Mouse (Mus musculus): ENCODE measurements at regions not wholly inside any gene's neighbourhood (a gene's known extent, or its start where the extent isn't known, plus 50 kb on each side); places are given as distances from the start of the nearest gene placed in this dataset.

DNA sequence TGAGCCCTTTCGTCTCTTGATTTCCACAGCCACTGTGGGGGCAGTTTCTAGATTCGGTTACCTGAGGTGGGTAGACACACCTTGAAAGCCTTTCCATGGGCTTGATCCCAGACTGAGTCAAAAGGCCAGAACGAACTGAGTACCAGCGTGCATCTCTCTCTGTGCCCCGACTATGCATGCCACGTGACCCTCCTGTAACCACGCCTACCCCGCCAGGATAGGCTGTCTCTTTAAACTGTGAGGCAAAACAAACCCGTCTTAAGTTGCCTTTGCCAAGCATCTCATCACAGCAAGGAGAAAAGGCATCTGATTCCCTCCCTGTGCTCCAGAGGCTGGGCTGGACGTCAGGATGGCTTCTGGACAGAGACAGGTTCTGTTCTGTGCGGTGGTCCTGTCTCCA, 78.2 kb upstream of the Smad3 start:
- Histone ChIP-seq H3K27me3 (ENCODE audit: control insufficient read depth, insufficient read depth, low read length) (no peaks in the 10 kb centered on the region), H3K4me3 (ENCODE audit: insufficient read depth in 1 of 2, low read depth in 2 of 2, low read length in 2 of 2) (no peak overlapping the region), H3K27ac (no peak overlapping the region), H3K9me3 (ENCODE audit: control insufficient read depth, low read length) (no peaks in the 10 kb centered on the region), H3K36me3 (replicated peaks; ENCODE audit: control insufficient read depth, insufficient read depth, low read depth) (no peaks in the 10 kb centered on the region), H3K9ac (replicated peaks) (no peak overlapping the region), H3K4me2 (ENCODE audit: low read depth) (no peak overlapping the region), H3K4me1 (replicated peaks; ENCODE audit: control insufficient read depth in 2 of 2, insufficient read depth in 2 of 2, low read length in 1 of 2) (no peaks in the 10 kb centered on the region)
- no peak for ATAC-seq (ENCODE audit: insufficient read depth)
- TF ChIP-seq EP300 (IDR thresholded peaks at IDR 0.05; ENCODE audit: low read depth) (no peak), CTCF (IDR thresholded peaks at IDR 0.05; ENCODE audit: low read depth) (no peak)
- WGBS (ENCODE audit: insufficient replicate concordance): 36% methylated on average over 11 of the region's 11 CpGs
- DNase-seq (ENCODE audit: low read depth in 3 of 3, low spot score in 3 of 3): no peak

DNA sequence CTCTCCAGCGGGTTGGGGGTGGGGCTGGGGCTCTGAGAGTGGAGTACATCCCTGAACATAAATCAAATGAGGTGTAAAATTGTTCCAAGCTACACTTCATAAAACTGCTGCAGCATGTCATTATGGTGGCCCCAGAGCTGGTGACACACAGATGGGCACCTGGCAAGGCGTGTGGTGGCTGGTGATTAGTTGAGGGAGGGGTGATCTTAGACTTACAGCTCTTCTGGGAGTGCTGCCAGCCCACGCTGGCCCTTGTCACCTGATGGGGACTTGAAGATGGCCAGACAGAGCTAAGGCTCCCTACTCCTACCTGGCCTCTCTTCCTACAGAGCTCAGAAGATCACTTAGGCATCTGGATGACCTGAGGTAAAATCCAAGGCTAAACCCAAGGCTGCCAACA, 76.6 kb upstream of the Smad3 start:
- Histone ChIP-seq H3K27ac (no peak overlapping the region), H3K4me2 (ENCODE audit: low read depth) (no peak overlapping the region), H3K9ac (replicated peaks) (no peak overlapping the region), H3K4me1 (replicated peaks; ENCODE audit: control insufficient read depth in 2 of 2, insufficient read depth in 2 of 2, low read length in 1 of 2) (no peaks in the 10 kb centered on the region), H3K4me3 (ENCODE audit: insufficient read depth in 1 of 2, low read depth in 2 of 2, low read length in 2 of 2) (no peak overlapping the region), H3K9me3 (ENCODE audit: control insufficient read depth, low read length) (no peaks in the 10 kb centered on the region), H3K36me3 (replicated peaks; ENCODE audit: control insufficient read depth, insufficient read depth, low read depth) (no peaks in the 10 kb centered on the region), H3K27me3 (ENCODE audit: control insufficient read depth, insufficient read depth, low read length) (no peaks in the 10 kb centered on the region)
- ATAC-seq (ENCODE audit: insufficient read depth) (no peak), DNase-seq (ENCODE audit: low read depth in 3 of 3, low spot score in 3 of 3) (no peak)
- TF ChIP-seq EP300 (IDR thresholded peaks at IDR 0.05; ENCODE audit: low read depth) (no peak), CTCF (IDR thresholded peaks at IDR 0.05; ENCODE audit: low read depth) (no peak)
- WGBS (ENCODE audit: insufficient replicate concordance): 55% methylated on average over 3 of the region's 3 CpGs

DNA sequence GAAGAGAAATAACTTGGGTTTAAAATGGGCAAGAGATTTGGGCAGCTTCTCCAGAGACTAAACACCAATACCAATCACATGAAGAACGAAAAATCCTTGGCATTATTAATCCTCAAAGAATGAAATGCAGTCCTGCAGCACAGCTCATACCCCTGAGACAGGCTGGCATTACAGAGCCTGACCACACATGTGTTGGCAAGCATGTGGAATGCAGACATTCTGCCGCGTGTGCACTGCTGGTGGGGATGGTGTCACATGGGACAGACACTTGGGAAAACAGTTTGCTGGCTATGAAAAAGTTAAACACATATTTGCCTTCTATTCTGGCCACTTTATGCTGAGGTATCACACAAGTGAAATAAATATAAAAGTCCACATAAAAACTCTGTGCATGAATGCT, 60.4 kb upstream of the Smad3 start:
- Histone ChIP-seq H3K27ac (no peak overlapping the region), H3K9me3 (ENCODE audit: control insufficient read depth, low read length) (no peaks in the 10 kb centered on the region), H3K27me3 (ENCODE audit: control insufficient read depth, insufficient read depth, low read length) (no peaks in the 10 kb centered on the region), H3K9ac (replicated peaks) (no peak overlapping the region), H3K4me1 (replicated peaks; ENCODE audit: control insufficient read depth in 2 of 2, insufficient read depth in 2 of 2, low read length in 1 of 2) (no peaks in the 10 kb centered on the region), H3K36me3 (replicated peaks; ENCODE audit: control insufficient read depth, insufficient read depth, low read depth) (no peaks in the 10 kb centered on the region), H3K4me2 (ENCODE audit: low read depth) (no peak overlapping the region), H3K4me3 (ENCODE audit: insufficient read depth in 1 of 2, low read depth in 2 of 2, low read length in 2 of 2) (no peak overlapping the region)
- TF ChIP-seq EP300 (IDR thresholded peaks at IDR 0.05; ENCODE audit: low read depth): no peak
- TF ChIP-seq CTCF (IDR thresholded peaks at IDR 0.05; ENCODE audit: low read depth): no peak
- no peak for ATAC-seq (ENCODE audit: insufficient read depth)
- DNase-seq (ENCODE audit: low read depth in 3 of 3, low spot score in 3 of 3): no peak
- WGBS (ENCODE audit: insufficient replicate concordance): 56% methylated on average over 3 of the region's 3 CpGs

DNA sequence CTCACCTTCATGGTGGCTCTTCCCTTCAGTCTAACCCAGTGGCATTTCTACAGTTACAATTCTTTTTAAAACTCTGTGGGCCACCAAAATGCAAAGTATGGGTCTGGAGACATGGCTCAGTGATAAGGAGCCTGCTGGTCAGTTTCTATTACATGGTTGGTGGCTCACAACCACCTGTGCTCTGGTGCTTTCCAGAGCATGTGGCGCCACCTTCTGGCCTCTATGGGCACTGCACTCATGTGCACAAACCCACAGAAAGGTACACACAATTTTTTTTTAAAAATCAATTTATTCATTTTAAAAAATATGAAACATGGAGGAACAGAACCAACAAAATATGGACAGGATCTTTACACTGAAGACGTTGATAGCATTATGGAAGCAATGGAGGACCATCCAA, 58.7 kb upstream of the Smad3 start:
- H3K36me3 ChIP-seq (replicated peaks; ENCODE audit: control insufficient read depth, insufficient read depth, low read depth): no peaks in the 10 kb centered on the region
- no peaks in the 10 kb centered on the region for H3K9me3 ChIP-seq (ENCODE audit: control insufficient read depth, low read length)
- H3K27me3 ChIP-seq (ENCODE audit: control insufficient read depth, insufficient read depth, low read length): no peaks in the 10 kb centered on the region
- WGBS (ENCODE audit: insufficient replicate concordance): 39% methylated on average over 2 of the region's 2 CpGs
- H3K9ac ChIP-seq (replicated peaks): no peak overlapping the region
- peak in 1 of 3 experiments; percentile 10 for DNase-seq (ENCODE audit: low read depth in 3 of 3, low spot score in 3 of 3)
- H3K4me2 ChIP-seq (ENCODE audit: low read depth): no peak overlapping the region
- no peaks in the 10 kb centered on the region for H3K4me1 ChIP-seq (replicated peaks; ENCODE audit: control insufficient read depth in 2 of 2, insufficient read depth in 2 of 2, low read length in 1 of 2)
- H3K27ac ChIP-seq: no peak overlapping the region
- no peak overlapping the region for H3K4me3 ChIP-seq (ENCODE audit: insufficient read depth in 1 of 2, low read depth in 2 of 2, low read length in 2 of 2)
- ATAC-seq (ENCODE audit: insufficient read depth): no peak
- TF ChIP-seq EP300 (IDR thresholded peaks at IDR 0.05; ENCODE audit: low read depth): no peak
- TF ChIP-seq CTCF (IDR thresholded peaks at IDR 0.05; ENCODE audit: low read depth): peak; percentile 86

GRCm38 (mm10) chr9:63809901-63810587, 52.2 kb upstream of the Smad3 start:
- Histone ChIP-seq H3K27ac (no peak overlapping the region), H3K9me3 (ENCODE audit: control insufficient read depth, low read length) (no peaks in the 10 kb centered on the region), H3K9ac (replicated peaks) (no peak overlapping the region), H3K4me1 (replicated peaks; ENCODE audit: control insufficient read depth in 2 of 2, insufficient read depth in 2 of 2, low read length in 1 of 2) (no peaks in the 10 kb centered on the region), H3K36me3 (replicated peaks; ENCODE audit: control insufficient read depth, insufficient read depth, low read depth) (no peaks in the 10 kb centered on the region), H3K4me2 (ENCODE audit: low read depth) (no peak overlapping the region), H3K27me3 (ENCODE audit: control insufficient read depth, insufficient read depth, low read length) (no peaks in the 10 kb centered on the region), H3K4me3 (ENCODE audit: insufficient read depth in 1 of 2, low read depth in 2 of 2, low read length in 2 of 2) (no peak overlapping the region)
- ATAC-seq (ENCODE audit: insufficient read depth) (no peak), DNase-seq (ENCODE audit: low read depth in 3 of 3, low spot score in 3 of 3) (no peak)
- TF ChIP-seq CTCF (IDR thresholded peaks at IDR 0.05; ENCODE audit: low read depth) (no peak), EP300 (IDR thresholded peaks at IDR 0.05; ENCODE audit: low read depth) (no peak)
- 63% methylated on average over 3 of the region's 3 CpGs for WGBS (ENCODE audit: insufficient replicate concordance)

All from liver, embryonic 14.5 days (tissue).